Mouse (Mus musculus) lung, embryonic 16.5 days (tissue): Measurements from ENCODE around the gene Cel. TPM values are rescaled to one million over a fixed set of nuclear protein-coding genes. Genes with fewer than 3 reads are reported as not detected.

Experiments used
- ATAC-seq: fragments of 200-750 bp; cut with Nextera tagmentation; 2 replicates; pipeline ENCODE4 v1.8.0; 2017; ENCODE audit warnings: low read depth, mild to moderate bottlenecking, moderate library complexity
- H3K27ac ChIP-seq: fragments of 300-500 bp; sonication (generic); 2 replicates; pipeline ENCODE4 v1.5.1; 2014; ENCODE audit warnings: mild to moderate bottlenecking, control low read depth, low read length
- H3K27me3 ChIP-seq: fragments of 300-500 bp; sonication (generic); 2 replicates; pipeline ENCODE4 v1.6.1; 2014; ENCODE audit warnings: low read depth, low read length, mixed read lengths; ENCODE audit not compliant: control insufficient read depth, insufficient read depth
- H3K36me3 ChIP-seq: fragments of 300-500 bp; sonication (generic); 2 replicates; pipeline ENCODE4 v1.6.1; 2014; ENCODE audit warnings: low read length; ENCODE audit not compliant: control insufficient read depth, insufficient read depth
- H3K4me1 ChIP-seq: fragments of 300-500 bp; sonication (generic); replicated peaks from 2 replicates; pipeline ENCODE4 v1.6.1; 2014; ENCODE audit warnings: low read length, mixed read lengths; ENCODE audit not compliant: control insufficient read depth, insufficient read depth
- H3K4me2 ChIP-seq: fragments of 300-500 bp; sonication (generic); 2 replicates; pipeline ENCODE4 v1.6.1; 2014; ENCODE audit warnings: low read depth, low read length, control low read depth
- H3K4me3 ChIP-seq: fragments of 300-500 bp; sonication (generic); 2 replicates; pipeline ENCODE4 v1.5.1; 2014; ENCODE audit warnings: mild to moderate bottlenecking, low read length, control low read depth
- H3K9ac ChIP-seq: fragments of 300-500 bp; sonication (generic); 2 replicates; pipeline ENCODE4 v1.6.1; 2014; ENCODE audit warnings: low read length, control low read depth
- H3K9me3 ChIP-seq: fragments of 300-500 bp; sonication (generic); 2 replicates; pipeline ENCODE4 v1.6.1; 2016; ENCODE audit warnings: low read length; ENCODE audit not compliant: control insufficient read depth
- WGBS: fragments of 180-500 bp; shearing (Covaris S2); extraction: QIAGEN DNeasy Blood & Tissue Kit; methylation state at CpG from one replicate; pipeline ENCODE4 v1.1.7; 2014; 5-methylcytosine and 5-hydroxymethylcytosine counted together
- polyA plus RNA-seq: library from polyadenylated mRNA; unstranded; fragments of >200 nt; fragmentation: Nextera tagmentation; extraction: Ambion mirVana; gene quantifications from 2 replicates; pipeline ENCODE4 v1.2.1, GENCODE M21; 2015

Cel gene
- 0.10 and 0.23 TPM in 2 replicates for polyA plus RNA-seq

DNA sequence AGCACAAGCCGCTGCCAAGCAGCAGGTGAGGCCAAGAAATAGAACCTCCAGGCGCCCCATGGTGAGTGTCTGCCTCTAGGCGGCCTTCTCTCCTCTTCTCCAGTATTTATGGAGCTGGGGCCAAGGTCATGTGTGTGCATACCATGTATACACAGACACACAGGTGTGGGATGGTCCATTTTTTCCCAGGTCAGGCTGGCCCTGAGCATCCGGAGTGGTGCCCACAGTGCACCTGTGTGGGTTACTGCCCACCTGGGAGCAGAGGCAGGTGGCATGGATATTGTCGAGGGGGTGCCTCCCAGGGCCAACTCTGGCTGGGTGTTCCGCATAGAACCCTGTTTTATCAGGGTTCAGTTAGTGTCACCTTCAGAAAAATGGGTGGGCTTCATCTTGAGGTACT is at the start of gene Cel:
Cel (minus strand) TSS at position 101 of the 400 bp plus-strand sequence.
- Histone ChIP-seq H3K9me3 (no peaks in the 10 kb centered on the region), H3K4me3 (no peak within 1 kb of the TSS), H3K4me1 (no peaks in the 10 kb centered on the region; the same call in 1 of the 2 replicates), H3K27me3 (no peaks in the 10 kb centered on the region), H3K9ac (no peak within 1 kb of the TSS), H3K36me3 (peaks cover 26% of the 10 kb centered on the region), H3K27ac (no peak within 1 kb of the TSS), H3K4me2 (no peak within 1 kb of the TSS)
- no peak for ATAC-seq
- 49% methylated on average over 6 of the region's 6 CpGs for WGBS

DNA sequence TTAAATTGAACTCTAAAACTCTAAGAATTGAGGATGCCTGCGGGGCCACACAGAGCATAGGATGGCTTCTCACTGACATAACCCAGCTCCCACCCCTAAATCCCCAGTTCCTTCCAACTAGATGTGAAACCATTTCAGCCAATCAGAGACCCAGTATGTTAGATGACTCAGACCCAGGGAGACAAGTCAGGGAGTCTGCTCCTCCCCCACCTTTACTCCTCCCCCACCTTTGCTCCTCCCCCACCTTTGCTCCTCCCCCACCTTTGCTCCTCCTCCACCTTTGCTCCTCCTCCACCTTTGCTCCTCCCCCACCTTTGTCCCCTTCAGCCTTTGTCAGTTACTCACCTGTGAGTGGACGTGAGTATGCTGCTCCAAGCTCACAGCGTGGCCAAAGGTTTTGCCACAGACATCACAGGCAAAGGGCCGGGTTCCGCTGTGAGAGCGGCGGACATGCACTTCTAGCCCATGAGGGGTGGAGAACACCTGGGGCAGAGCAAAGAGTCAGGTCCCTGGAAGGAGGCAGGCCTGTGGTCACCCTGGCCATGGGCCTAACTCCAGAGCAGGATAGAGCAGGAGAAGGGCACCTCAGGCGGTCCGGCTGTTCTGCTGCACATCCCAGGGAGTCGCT is 49.3 kb upstream of the Cel start:
- Histone ChIP-seq H3K4me3 (no peak overlapping the region), H3K4me2 (no peak overlapping the region), H3K9ac (no peak overlapping the region), H3K27me3 (no peaks in the 10 kb centered on the region), H3K4me1 (no peaks in the 10 kb centered on the region), H3K27ac (no peak overlapping the region), H3K36me3 (no peaks in the 10 kb centered on the region), H3K9me3 (no peaks in the 10 kb centered on the region)
- WGBS = 71% methylated on average over 10 of the region's 10 CpGs
- ATAC-seq = no peak

DNA sequence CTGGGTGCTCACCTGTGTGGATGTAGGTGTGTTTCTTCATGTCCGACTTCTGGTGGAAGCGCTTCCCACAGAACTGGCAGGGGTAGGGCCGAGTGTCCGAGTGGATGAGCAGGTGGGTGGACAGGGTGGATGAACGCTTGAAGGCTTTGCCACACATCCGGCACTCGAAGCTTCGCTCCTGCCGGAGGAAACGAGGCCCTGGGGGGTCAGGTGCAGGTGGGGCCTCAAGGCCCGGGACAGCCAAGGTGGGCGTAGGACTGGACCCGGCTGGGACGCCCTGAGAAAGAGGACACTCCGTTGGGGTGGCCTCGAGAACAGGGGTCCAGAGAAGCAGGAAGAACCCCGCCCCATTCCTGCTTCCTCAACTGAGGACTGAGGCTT is 48.2 kb upstream of the Cel start:
- H3K27ac ChIP-seq = no peak overlapping the region
- H3K27me3 ChIP-seq = no peaks in the 10 kb centered on the region
- H3K9ac ChIP-seq = no peak overlapping the region
- ATAC-seq = no peak
- no peak overlapping the region for H3K4me3 ChIP-seq
- no peaks in the 10 kb centered on the region for H3K4me1 ChIP-seq
- H3K9me3 ChIP-seq = no peaks in the 10 kb centered on the region
- no peak overlapping the region for H3K4me2 ChIP-seq
- WGBS = 81% methylated on average over 17 of the region's 17 CpGs
- no peaks in the 10 kb centered on the region for H3K36me3 ChIP-seq

DNA sequence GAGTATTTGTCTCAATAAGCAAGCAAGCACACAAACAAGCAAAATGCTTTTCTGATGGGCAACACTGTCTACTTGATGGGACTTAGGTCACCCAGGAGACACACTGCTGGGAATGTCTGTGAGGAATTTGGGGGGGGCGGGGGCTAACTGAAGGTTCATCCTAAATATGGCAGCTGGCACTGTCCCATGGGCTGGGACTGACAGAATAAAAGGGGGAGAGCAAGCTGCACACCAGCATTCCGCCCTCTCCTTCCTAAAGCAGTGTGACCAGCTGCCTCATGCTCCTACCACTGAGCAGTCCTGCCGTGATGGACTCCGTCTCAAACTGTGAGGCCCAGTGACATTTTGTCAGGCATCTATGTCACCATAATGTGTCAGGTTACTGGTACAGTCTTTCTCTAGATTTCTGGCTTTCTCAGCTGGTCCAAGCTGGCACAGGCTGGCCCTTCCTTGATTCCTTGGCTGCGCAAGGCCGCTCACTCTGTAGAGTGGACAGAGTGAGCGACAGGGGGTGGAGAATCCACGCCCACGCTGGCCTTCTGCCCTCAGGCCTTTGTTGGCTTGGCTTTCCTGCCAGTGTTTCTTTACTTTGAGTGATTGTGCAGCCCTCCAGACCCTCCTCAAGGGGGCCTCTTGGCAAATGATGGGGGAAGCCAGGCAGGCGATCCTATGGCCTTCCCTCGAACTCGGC is 47.7 kb upstream of the Cel start:
- no peaks in the 10 kb centered on the region for H3K9me3 ChIP-seq
- WGBS = 64% methylated on average over 12 of the region's 12 CpGs
- no peak overlapping the region for H3K4me3 ChIP-seq
- no peaks in the 10 kb centered on the region for H3K36me3 ChIP-seq
- peak; percentile 32; the same call in 1 of the 2 replicates for ATAC-seq
- H3K4me2 ChIP-seq = no peak overlapping the region
- H3K4me1 ChIP-seq = no peaks in the 10 kb centered on the region
- no peaks in the 10 kb centered on the region for H3K27me3 ChIP-seq
- no peak overlapping the region for H3K27ac ChIP-seq
- H3K9ac ChIP-seq = no peak overlapping the region

DNA sequence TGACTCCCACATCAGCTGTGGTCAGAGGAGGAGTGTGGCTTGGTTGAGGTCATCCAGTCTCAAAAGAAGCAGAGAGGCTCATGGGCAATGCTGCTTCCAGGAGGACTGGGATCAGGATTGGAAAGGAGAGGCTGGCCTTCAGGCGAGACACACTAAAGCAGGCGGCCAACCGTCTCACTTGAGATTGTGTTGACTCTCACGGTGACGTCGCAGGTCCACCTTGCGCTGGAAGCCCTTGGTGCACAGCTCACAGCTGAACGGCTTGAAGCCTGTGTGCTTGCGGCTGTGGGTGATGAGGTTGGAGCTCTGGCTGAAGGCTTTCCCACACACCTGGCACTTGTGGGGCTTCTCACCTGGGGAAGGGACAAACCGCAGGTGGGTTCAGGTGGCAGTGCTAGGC is 46.6 kb upstream of the Cel start:
- Histone ChIP-seq H3K4me1 (no peaks in the 10 kb centered on the region), H3K27ac (no peak overlapping the region), H3K36me3 (no peaks in the 10 kb centered on the region), H3K9ac (no peak overlapping the region), H3K9me3 (no peaks in the 10 kb centered on the region), H3K4me3 (no peak overlapping the region), H3K4me2 (no peak overlapping the region), H3K27me3 (no peaks in the 10 kb centered on the region)
- whole genome bisulfite sequencing = 67% methylated on average over 10 of the region's 10 CpGs
- ATAC-seq = no peak

DNA sequence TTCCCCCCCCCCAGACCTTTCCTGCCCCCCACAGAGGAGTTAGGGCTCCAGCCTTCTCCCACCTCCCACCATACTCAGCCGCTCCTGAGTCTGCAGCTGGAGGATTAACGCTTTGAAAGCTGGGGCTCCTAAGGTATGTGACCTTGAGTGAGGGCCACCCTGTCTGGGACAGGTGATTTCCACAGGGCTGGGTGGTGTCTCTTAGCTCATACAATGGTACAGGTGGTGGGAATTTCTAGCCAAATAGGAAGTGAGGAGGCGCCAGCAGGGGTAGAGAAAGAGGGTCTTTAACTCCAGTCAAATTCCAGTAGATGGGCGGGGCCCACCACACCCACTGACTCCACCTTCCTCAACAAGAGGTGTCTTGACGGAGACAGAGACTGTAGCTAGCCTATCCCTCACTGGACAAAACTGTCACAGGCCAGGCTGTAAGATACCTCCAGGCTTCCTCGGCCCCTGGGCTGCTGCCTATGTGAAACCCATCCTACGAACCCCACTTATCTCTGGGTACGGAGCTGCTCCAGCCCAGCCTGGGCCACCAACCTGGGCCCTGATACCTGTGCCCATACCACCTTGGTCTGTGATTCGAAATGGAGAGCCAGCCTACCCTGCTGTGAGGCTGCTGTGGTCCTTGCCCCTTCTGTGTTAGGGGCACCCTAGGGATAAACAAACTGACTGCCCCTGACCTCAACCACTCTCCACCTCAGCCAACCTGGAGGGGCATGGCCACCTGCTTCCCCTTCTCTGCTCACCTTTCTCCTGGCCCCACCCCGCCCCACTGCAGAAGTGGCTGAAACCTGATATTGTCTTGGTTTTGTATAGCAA is 44.4 kb upstream of the Cel start:
- WGBS = 42% methylated on average over 10 of the region's 10 CpGs
- no peaks in the 10 kb centered on the region for H3K27me3 ChIP-seq
- H3K4me3 ChIP-seq = no peak overlapping the region
- no peaks in the 10 kb centered on the region for H3K4me1 ChIP-seq
- H3K36me3 ChIP-seq = no peaks in the 10 kb centered on the region
- H3K4me2 ChIP-seq = no peak overlapping the region
- no peaks in the 10 kb centered on the region for H3K9me3 ChIP-seq
- ATAC-seq = no peak
- H3K9ac ChIP-seq = no peak overlapping the region
- H3K27ac ChIP-seq = no peak overlapping the region

DNA sequence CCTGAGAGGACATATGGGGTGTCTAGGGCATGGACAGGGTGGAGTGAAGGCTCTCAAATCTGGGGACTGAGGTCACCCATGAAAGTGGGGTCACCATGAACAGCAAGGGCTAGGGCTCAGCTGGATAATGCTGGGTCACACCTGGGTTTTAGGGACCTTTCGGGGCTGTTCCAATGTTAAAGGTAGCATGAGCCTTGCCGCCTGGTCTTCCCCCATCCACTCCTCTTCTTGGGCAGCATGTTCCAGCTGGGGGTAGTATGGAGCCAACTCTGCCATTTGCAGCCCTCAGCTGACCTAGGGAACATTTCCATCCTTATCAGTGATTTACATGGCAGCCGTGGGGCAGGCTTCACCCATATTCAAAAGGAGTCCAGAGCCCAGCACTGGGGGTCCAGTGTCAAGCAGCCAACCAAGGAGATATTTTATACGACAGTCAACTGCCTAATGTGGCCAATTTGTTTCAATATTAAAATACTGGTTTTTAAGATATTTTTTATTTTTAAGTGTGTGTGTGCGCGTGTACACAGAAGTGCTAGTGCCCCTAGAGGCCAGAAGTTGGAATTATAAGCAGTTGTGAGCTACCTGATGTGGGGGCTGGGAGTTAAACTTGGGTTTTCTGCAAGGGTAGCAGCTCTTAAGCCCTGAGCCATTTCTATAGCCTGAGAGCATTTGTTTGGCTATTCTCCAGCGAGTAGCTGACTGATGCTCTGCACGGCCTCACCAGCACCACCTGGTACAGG is 43.6 kb upstream of the Cel start:
- Histone ChIP-seq H3K4me3 (no peak overlapping the region), H3K36me3 (no peaks in the 10 kb centered on the region), H3K4me1 (no peaks in the 10 kb centered on the region), H3K27ac (no peak overlapping the region), H3K27me3 (no peaks in the 10 kb centered on the region), H3K4me2 (no peak overlapping the region), H3K9me3 (no peaks in the 10 kb centered on the region), H3K9ac (no peak overlapping the region)
- WGBS = 59% methylated on average over 8 of the region's 8 CpGs
- ATAC-seq = no peak

DNA sequence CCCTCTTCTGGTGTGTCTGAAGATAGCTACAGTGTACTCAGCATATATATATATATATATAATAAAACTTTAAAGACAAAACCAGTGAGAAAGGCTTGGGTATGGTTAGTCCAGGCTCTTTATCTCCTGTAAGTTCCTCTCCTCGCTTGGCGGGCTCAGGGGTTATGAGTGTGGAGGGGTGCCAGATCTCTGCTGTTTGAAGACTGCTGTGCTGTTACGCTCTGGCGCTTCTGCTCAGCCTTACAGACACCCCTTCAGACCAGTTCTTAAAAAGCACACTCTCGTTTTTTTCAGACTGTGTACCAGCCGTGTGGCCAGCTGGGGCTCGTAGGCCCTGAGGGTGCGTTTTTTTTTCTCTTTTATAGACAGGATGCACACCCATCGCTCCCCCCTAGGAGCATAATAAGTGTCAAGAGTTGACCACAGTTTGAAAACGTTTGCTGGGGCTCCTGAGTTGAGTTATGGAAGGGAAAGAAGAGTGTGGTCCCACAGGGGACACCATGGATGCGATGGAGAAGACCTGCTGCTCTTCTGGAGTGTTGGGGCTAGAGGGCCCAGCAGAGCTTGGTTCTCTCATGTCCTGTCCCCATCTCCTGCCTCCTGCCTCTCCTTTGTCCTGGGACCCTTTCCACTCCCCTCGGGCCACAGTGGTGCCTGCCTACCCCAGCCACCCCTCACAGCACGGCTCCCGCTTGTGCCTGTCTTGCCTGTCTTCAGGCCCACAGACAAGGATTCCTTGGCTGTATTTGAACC is 42.8 kb upstream of the Cel start:
- Histone ChIP-seq H3K36me3 (no peaks in the 10 kb centered on the region), H3K4me2 (no peak overlapping the region), H3K4me3 (no peak overlapping the region), H3K9ac (no peak overlapping the region), H3K9me3 (no peaks in the 10 kb centered on the region), H3K4me1 (no peaks in the 10 kb centered on the region), H3K27me3 (no peaks in the 10 kb centered on the region), H3K27ac (no peak overlapping the region)
- no peak for ATAC-seq
- 64% methylated on average over 14 of the region's 14 CpGs for WGBS
